Mouse (Mus musculus) lung, postnatal 0 days (tissue): ENCODE results near the gene Lmntd2. TPM values are rescaled to one million over a fixed set of nuclear protein-coding genes. Genes with fewer than 3 reads are reported as not detected.

Experiments used
- ATAC-seq: fragments of 200-750 bp; cut with Nextera tagmentation; 2 replicates; pipeline ENCODE4 v1.8.0; 2017; ENCODE audit warnings: moderate library complexity
- DNase-seq: peaks from one replicate; pipeline ENCODE4 v3.0.0-alpha.2; 2016; ENCODE audit warnings: low spot score
- H3K27ac ChIP-seq: fragments of 300-500 bp; sonication (generic); 2 replicates; pipeline ENCODE4 v1.5.1; 2014; ENCODE audit warnings: antibody characterized with exemption, mild to moderate bottlenecking, low read length, mixed read lengths
- H3K27me3 ChIP-seq: fragments of 300-500 bp; sonication (generic); replicated peaks from 2 replicates; pipeline ENCODE4 v1.6.1; 2014; ENCODE audit warnings: low read length, mixed read lengths; ENCODE audit not compliant: insufficient read depth
- H3K36me3 ChIP-seq: fragments of 300-500 bp; sonication (generic); 2 replicates; pipeline ENCODE4 v1.6.1; 2014; ENCODE audit warnings: low read length, mixed read lengths; ENCODE audit not compliant: insufficient read depth
- H3K4me1 ChIP-seq: fragments of 300-500 bp; sonication (generic); 2 replicates; pipeline ENCODE4 v1.6.1; 2014; ENCODE audit warnings: antibody characterized with exemption, low read depth, low read length, mixed read lengths; ENCODE audit not compliant: insufficient read depth
- H3K4me2 ChIP-seq: fragments of 300-500 bp; sonication (generic); replicated peaks from 2 replicates; pipeline ENCODE4 v1.6.1; 2014; ENCODE audit warnings: low read depth, mild to moderate bottlenecking, low read length, moderate library complexity, mixed read lengths
- H3K4me3 ChIP-seq: fragments of 300-500 bp; sonication (generic); 2 replicates; pipeline ENCODE4 v1.5.1; 2014; ENCODE audit warnings: low read depth, low read length
- H3K9ac ChIP-seq: fragments of 300-500 bp; sonication (generic); replicated peaks from 2 replicates; pipeline ENCODE4 v1.6.1; 2014; ENCODE audit warnings: low read depth, mild to moderate bottlenecking
- H3K9me3 ChIP-seq: fragments of 300-500 bp; sonication (generic); 2 replicates; pipeline ENCODE4 v1.6.1; 2016; ENCODE audit warnings: low read length, mixed read lengths
- CTCF ChIP-seq: IDR thresholded peaks from 2 replicates; pipeline ENCODE4 v1.5.1; 2016; ENCODE audit warnings: antibody characterized with exemption, mild to moderate bottlenecking
- EP300 ChIP-seq: IDR thresholded peaks from 2 replicates; pipeline ENCODE4 v1.6.1; 2016; ENCODE audit warnings: antibody characterized with exemption, mild to moderate bottlenecking, control low read depth
- WGBS: fragments of 180-500 bp; shearing (Covaris S2); extraction: QIAGEN DNeasy Blood & Tissue Kit; methylation state at CpG from one replicate; pipeline ENCODE4 v1.1.7; 2014; 5-methylcytosine and 5-hydroxymethylcytosine counted together
- microRNA counts: library from miRNA; unstranded; fragments of <30 nt; microRNA quantifications from one replicate; lab custom pipeline; 2015
- microRNA-seq: library from miRNA; unstranded; fragments of <30 nt; microRNA quantifications from one replicate; pipeline ENCODE4, GENCODE M21; 2016
- polyA plus RNA-seq: library from polyadenylated mRNA; unstranded; fragments of >200 nt; fragmentation: Nextera tagmentation; extraction: Ambion mirVana; gene quantifications from 2 replicates; pipeline ENCODE4 v1.2.1, GENCODE M21; 2015

The Lmntd2 gene
- polyA plus RNA-seq, 1 experiment from 2014 or later: 0.97 TPM

GRCm38 (mm10) chr7:141164397-141164796 is 49.5 kb downstream of the Lmntd2 start:
- Histone ChIP-seq H3K27ac (peak overlapping the region; percentile 29; the same call in 1 of the 2 replicates), H3K27me3 (no peaks in the 10 kb centered on the region), H3K36me3 (peaks cover 35% of the 10 kb centered on the region), H3K4me2 (no peak overlapping the region), H3K4me3 (no peak overlapping the region), H3K9me3 (no peaks in the 10 kb centered on the region), H3K9ac (no peak overlapping the region), H3K4me1 (peaks cover 8% of the 10 kb centered on the region; the same call in 1 of the 2 replicates)
- WGBS: 93% methylated on average over 7 of the region's 7 CpGs
- ATAC-seq (no peak), DNase-seq (no peak)
- TF ChIP-seq EP300 (no peak), CTCF (no peak)

MicroRNAs within 50 kb of the gene (microRNA counts, 519-probe panel; counts per million panel counts)
- microRNA mmu-miR-210 (lab: Ali Mortazavi, UCI): 4,783 counts per million, percentile 55 among the panel's probes with 10 or more counts

Small RNA genes lying within 50 kb of the gene (microRNA-seq; reads per million reads assigned to microRNA genes)
- gene Mir210: 496 reads per million, percentile 67 among the genes with 10 or more reads in this experiment

Other genes with a start within 250 kb of the Lmntd2 start
- 402 and 510 TPM in 2 replicates for gene Ifitm1, start 246.9 kb downstream of the Lmntd2 start, polyA plus RNA-seq
- gene Ifitm3, start 203.3 kb downstream of the Lmntd2 start, polyA plus RNA-seq: 779 and 1,037 TPM in 2 replicates
- 7.4 and 7.7 TPM in 2 replicates for gene Ifitm6, start 196.2 kb downstream of the Lmntd2 start, polyA plus RNA-seq
- not detected in 2 replicates for gene Gm17387, start 184.9 kb downstream of the Lmntd2 start, polyA plus RNA-seq
- 0.13 and 0.20 TPM in 2 replicates for gene B4galnt4, start 153.0 kb downstream of the Lmntd2 start, polyA plus RNA-seq
- gene Pkp3, start 135.9 kb downstream of the Lmntd2 start, polyA plus RNA-seq: 14.4 and 15.3 TPM in 2 replicates
- gene Sigirr, start 113.5 kb downstream of the Lmntd2 start, polyA plus RNA-seq: 27.1 and 30.5 TPM in 2 replicates
- 1.5 and 3.1 TPM in 2 replicates for gene Ano9, start 96.3 kb downstream of the Lmntd2 start, polyA plus RNA-seq
- gene Ptdss2, start 91.7 kb downstream of the Lmntd2 start, polyA plus RNA-seq: 39.1 and 45.7 TPM in 2 replicates
- gene Rnh1, start 41.2 kb downstream of the Lmntd2 start, polyA plus RNA-seq: 181 and 187 TPM in 2 replicates
- gene Hras, start 20.1 kb downstream of the Lmntd2 start, polyA plus RNA-seq: 121 and 126 TPM in 2 replicates
- gene Lrrc56, start 19.9 kb downstream of the Lmntd2 start, polyA plus RNA-seq: 6.8 and 7.4 TPM in 2 replicates
- 93.6 and 98.7 TPM in 2 replicates for gene Rassf7, start 1.8 kb upstream of the Lmntd2 start, polyA plus RNA-seq
- gene Phrf1, start 14.7 kb upstream of the Lmntd2 start, polyA plus RNA-seq: 26.6 and 32.0 TPM in 2 replicates
- 12.6 and 15.8 TPM in 2 replicates for gene Irf7, start 52.4 kb upstream of the Lmntd2 start, polyA plus RNA-seq
- not detected in 2 replicates for gene Cdhr5, start 62.7 kb upstream of the Lmntd2 start, polyA plus RNA-seq
- 1.0 and 1.3 TPM in 2 replicates for gene Sct, start 65.1 kb upstream of the Lmntd2 start, polyA plus RNA-seq
- 0.12 and 0.17 TPM in 2 replicates for gene Drd4, start 77.9 kb upstream of the Lmntd2 start, polyA plus RNA-seq
- 35.7 and 40.8 TPM in 2 replicates for gene Deaf1, start 113.6 kb upstream of the Lmntd2 start, polyA plus RNA-seq
- 34.7 and 44.1 TPM in 2 replicates for gene Tmem80, start 113.7 kb upstream of the Lmntd2 start, polyA plus RNA-seq
- gene Eps8l2, start 124.8 kb upstream of the Lmntd2 start, polyA plus RNA-seq: 67.6 and 73.1 TPM in 2 replicates
- gene Taldo1, start 178.1 kb upstream of the Lmntd2 start, polyA plus RNA-seq: 260 and 276 TPM in 2 replicates
- 49.8 and 52.3 TPM in 2 replicates for gene Gatd1, start 200.1 kb upstream of the Lmntd2 start, polyA plus RNA-seq
- 0.25 TPM in 2 replicates for gene Cend1, start 215.4 kb upstream of the Lmntd2 start, polyA plus RNA-seq
- 9.8 and 12.3 TPM in 2 replicates for gene Slc25a22, start 223.8 kb upstream of the Lmntd2 start, polyA plus RNA-seq
- 1.7 and 1.8 TPM in 2 replicates for gene Pidd1, start 229.9 kb upstream of the Lmntd2 start, polyA plus RNA-seq
- 878 and 910 TPM in 2 replicates for gene Rplp2, start 233.3 kb upstream of the Lmntd2 start, polyA plus RNA-seq
- gene Pnpla2, start 241.1 kb upstream of the Lmntd2 start, polyA plus RNA-seq: 96.0 and 116 TPM in 2 replicates
- gene Cracr2b, start 247.0 kb upstream of the Lmntd2 start, polyA plus RNA-seq: 74.9 and 82.0 TPM in 2 replicates